Mouse (Mus musculus) lung, adult 2 months (tissue): ENCODE measurements around the gene Gm6096. TPM values are rescaled to one million over a fixed set of nuclear protein-coding genes. Genes with fewer than 3 reads are reported as not detected.
"Not testable (repeated sequence)": the region's sequence is repeated elsewhere in the genome, so short reads cannot be mapped to it uniquely, and the experiment has no call there.

Experiments
- DNase-seq: peaks from one replicate; pipeline ENCODE4 v3.0.0; 2022
- H3K4me1 ChIP-seq: fragments of 200-500 bp; 2 replicates; pipeline ENCODE4 v1.6.1; 2011; ENCODE audit warnings: low read length; ENCODE audit not compliant: control insufficient read depth, insufficient read depth
- H3K4me3 ChIP-seq: fragments of 200-500 bp; replicated peaks from 2 replicates; pipeline ENCODE3; 2011; ENCODE audit warnings: low read depth, mild to moderate bottlenecking, control low read depth, low read length; ENCODE audit errors: extremely low read depth
- CTCF ChIP-seq: fragments of 200-500 bp; IDR thresholded peaks from 2 replicates; pipeline ENCODE4 v1.5.1; 2011; ENCODE audit warnings: mild to moderate bottlenecking, low read length, control low read depth; ENCODE audit not compliant: insufficient read depth
- POLR2A ChIP-seq: fragments of 200-500 bp; IDR thresholded peaks from 2 replicates; pipeline ENCODE4 v1.6.1; 2011; ENCODE audit warnings: low read depth, mild to moderate bottlenecking, control low read depth, low read length, borderline replicate concordance; ENCODE audit errors: extremely low read depth
- WGBS: fragments of 180-500 bp; shearing (Covaris S2); methylation state at CpG from one replicate; pipeline ENCODE4 v1.1.7; 2018; 5-methylcytosine and 5-hydroxymethylcytosine counted together
- polyA plus RNA-seq: library from polyadenylated mRNA; depleted of rRNA; stranded (reverse); fragments of >200 nt; gene quantifications from 2 replicates; pipeline ENCODE4 v1.2.3, GENCODE M21; 2012; rRNA removed

The Gm6096 gene
- polyA plus RNA-seq, result not detected in 2 replicates

DNA sequence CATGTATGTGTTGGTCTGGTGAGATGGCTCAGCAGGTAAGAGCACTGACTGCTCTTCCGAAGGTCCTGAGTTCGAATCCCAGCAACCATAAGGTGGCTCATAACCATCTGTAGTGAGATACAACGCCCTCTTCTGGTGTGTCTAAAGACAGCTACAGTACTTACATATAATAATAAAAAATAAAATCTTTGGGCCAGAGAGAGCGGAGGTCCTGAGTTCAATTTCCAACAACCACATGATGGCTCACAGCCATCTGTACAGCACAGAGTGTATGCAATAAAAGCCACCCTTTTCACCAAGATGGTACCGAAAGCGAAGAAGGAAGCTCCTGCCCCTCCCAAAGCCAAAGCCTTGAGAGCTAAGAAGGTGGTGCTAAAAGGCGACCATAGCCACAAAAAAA, at the start of gene Gm6096:
Gm6096 (plus strand) TSS at position 301 of the 400 bp plus-strand sequence.
- TF ChIP-seq POLR2A, result no peak
- TF ChIP-seq CTCF, result no peak
- Histone ChIP-seq H3K4me1 (peaks cover 6% of the 10 kb centered on the region), H3K4me3 (no peak within 1 kb of the TSS)
- no peak for DNase-seq
- 95% methylated on average over 7 of the region's 7 CpGs for whole genome bisulfite sequencing

- WGBS, result 89% methylated on average over 10 of the region's 10 CpGs
- H3K4me3 ChIP-seq, H3K4me1 ChIP-seq, DNase-seq: not testable (repeated sequence)
Measured at GRCm38 (mm10) chr7:34202147-34202546, 48.7 kb upstream of the Gm6096 start.

GRCm38 (mm10) chr7:34206331-34206730, 44.5 kb upstream of the Gm6096 start:
- no peaks in the 10 kb centered on the region for H3K4me1 ChIP-seq
- TF ChIP-seq POLR2A, result no peak
- TF ChIP-seq CTCF, result no peak
- DNase-seq, result no peak
- H3K4me3 ChIP-seq, result no peak overlapping the region
- 92% methylated on average over 6 of the region's 6 CpGs for WGBS

DNA sequence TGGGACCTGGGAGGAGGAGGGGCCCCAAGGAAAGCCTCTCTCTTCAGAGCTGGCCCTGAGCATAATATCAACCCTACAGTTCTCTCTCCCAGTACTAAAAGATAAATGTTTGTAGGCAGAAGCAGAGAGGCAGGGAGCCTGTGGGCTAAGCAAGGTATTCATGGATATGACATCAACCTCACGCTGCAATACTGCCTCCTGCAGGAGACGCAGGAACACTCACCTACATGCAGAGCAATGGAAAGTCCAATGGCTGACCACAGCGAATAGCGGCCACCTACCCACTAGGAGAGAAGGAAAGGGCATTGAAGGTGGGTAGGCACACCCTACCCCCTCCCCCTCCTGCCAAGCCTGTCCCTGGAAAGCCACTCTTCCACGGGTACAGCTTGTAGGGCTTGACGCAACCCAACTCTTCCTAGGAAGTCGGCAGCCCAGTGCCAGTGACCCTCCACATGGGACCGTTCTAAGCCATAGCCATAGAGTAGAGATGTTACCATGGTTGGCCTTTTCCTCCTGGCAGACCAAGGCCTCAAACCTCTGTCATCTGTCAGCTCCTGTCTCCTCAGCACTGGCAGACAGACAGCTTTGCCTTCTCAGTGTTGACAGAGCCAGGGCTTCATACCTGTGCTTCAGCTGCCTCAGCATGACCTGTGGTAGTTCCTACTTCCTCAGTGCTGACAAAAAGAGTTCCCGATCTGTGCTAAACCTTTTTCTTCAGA, 42.7 kb upstream of the Gm6096 start:
- TF ChIP-seq CTCF, result no peak
- TF ChIP-seq POLR2A, result no peak
- WGBS, result 89% methylated on average over 9 of the region's 9 CpGs
- Histone ChIP-seq H3K4me1 (no peaks in the 10 kb centered on the region), H3K4me3 (no peak overlapping the region)
- no peak for DNase-seq

DNA sequence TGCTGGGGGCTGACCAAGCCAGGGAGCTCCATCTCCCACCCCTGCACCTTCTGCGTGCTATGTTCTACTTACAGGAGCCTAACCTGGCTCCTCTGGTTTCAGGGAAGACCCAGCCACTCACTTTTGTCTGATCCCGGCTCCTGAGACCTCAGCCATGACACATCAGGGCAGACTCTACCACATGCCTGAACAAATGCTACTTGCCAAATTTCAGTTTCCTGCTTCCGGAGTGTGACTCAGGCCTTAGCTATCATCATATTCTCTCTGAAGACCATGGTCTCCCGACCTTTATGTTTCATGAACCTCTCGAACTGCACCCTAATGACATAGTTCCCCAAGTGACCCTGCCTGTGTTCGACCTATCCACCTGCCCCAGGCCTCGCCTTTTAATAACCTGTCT, 37.6 kb upstream of the Gm6096 start:
- Histone ChIP-seq H3K4me1 (no peaks in the 10 kb centered on the region), H3K4me3 (no peak overlapping the region)
- DNase-seq, result no peak
- 69% methylated on average over 7 of the region's 7 CpGs for WGBS
- TF ChIP-seq CTCF (no peak), POLR2A (no peak)

DNA sequence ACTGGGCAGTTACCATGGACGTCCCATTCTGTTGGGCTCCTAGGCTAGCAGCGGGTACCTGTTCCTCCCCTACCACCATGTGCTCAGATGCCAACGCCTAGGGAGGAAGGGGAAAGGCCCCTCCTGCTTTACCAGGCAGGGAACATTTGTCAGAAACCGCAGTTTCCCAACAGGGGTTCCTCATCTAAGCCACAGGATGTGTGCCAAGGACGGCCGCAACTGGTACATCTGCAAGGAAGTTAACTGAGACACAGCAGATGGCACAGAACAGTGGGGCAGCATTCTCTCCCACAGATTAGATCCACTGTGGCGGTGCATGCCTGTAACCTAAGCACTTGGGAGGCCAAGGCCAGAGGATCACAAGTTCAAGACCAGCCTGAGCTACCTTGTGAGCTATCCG, 36.2 kb upstream of the Gm6096 start:
- H3K4me3 ChIP-seq, result no peak overlapping the region
- no peak for DNase-seq
- H3K4me1 ChIP-seq, result no peaks in the 10 kb centered on the region
- TF ChIP-seq CTCF (no peak), POLR2A (no peak)
- 84% methylated on average over 8 of the region's 8 CpGs for WGBS

DNA sequence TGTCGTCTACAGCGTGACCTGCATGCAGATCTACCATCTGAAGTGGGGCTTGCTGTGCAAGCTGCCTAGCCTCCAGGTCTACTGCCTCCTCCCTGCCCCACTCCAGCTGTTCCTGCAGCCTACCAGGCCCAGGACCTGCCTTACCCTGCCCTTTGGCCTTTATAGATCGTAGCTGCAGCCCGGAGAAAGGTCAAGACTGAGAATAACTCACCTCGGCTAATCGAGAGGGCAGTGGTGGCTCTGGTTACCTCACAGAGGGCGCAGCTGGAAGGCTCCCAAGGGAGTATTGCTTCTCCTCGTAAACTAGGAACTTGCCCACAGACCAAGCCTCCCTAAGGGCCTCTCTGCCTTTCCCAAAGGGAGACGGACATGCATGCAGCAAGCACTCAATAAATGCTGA, 35.4 kb upstream of the Gm6096 start:
- DNase-seq, result no peak
- WGBS, result 86% methylated on average over 9 of the region's 9 CpGs
- Histone ChIP-seq H3K4me1 (no peaks in the 10 kb centered on the region), H3K4me3 (no peak overlapping the region)
- TF ChIP-seq CTCF, result no peak
- no peak for TF ChIP-seq POLR2A

DNA sequence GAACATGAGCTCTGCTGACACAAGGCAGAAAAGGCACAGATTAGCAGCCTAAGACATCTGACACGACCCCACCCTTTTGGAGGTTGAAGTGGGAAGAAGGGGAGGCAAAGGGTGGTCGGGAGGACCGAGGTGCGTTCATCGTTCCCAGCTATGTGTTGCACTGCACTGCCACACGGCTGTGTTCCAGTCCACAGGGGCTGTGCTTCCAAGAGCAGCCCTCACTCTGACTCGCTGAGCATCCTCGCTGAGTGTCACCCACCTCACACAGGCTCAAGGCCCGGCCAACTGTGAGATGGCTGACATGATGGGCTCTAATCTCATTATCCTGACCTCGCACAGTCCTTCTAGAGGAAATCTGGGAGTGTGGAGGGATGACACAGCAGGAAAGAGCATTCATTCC, 34.4 kb upstream of the Gm6096 start:
- TF ChIP-seq POLR2A (no peak), CTCF (no peak)
- DNase-seq, result no peak
- H3K4me3 ChIP-seq, result no peak overlapping the region
- H3K4me1 ChIP-seq, result no peaks in the 10 kb centered on the region
- 92% methylated on average over 10 of the region's 10 CpGs for WGBS

- 67% methylated on average over 1 of the region's 1 CpGs for WGBS
- TF ChIP-seq CTCF (no peak), POLR2A (no peak)
- Histone ChIP-seq H3K4me1 (no peaks in the 10 kb centered on the region), H3K4me3 (no peak overlapping the region)
- no peak for DNase-seq
Measured at GRCm38 (mm10) chr7:34218496-34218895, 32.3 kb upstream of the Gm6096 start.

DNA sequence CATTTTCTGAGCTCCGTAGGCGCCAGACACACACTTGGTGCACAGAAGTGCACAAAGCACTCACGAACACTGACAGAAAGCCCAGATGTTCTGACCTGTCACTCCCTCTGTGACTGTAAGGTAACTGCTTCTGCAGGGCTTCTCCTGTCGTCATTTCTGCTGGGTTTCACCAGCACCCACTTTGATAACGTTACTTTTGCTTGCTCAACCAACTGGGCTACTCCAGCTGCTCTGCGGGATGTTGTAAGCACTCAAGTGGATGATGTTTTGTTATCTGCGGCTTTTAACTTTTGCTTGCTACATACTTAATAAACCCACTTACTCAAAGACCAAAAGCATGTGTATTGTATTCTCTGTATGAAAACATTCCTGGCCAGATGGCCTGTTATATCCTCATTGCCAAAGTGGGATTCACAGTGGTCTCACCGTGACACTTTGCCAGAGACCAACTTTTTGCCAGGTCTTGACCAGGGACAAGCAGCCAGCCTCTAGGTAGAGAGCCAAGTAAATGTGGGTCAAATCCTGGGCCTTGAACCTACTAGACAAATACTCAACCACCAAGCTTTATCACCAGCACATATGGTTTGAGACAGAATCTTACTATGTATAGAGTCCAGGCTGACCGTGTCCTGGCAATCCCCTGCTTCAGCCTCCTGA, 29.1 kb upstream of the Gm6096 start:
- no peaks in the 10 kb centered on the region for H3K4me1 ChIP-seq
- TF ChIP-seq POLR2A (no peak), CTCF (no peak)
- no peak overlapping the region for H3K4me3 ChIP-seq
- 77% methylated on average over 9 of the region's 9 CpGs for WGBS
- no peak for DNase-seq

DNA sequence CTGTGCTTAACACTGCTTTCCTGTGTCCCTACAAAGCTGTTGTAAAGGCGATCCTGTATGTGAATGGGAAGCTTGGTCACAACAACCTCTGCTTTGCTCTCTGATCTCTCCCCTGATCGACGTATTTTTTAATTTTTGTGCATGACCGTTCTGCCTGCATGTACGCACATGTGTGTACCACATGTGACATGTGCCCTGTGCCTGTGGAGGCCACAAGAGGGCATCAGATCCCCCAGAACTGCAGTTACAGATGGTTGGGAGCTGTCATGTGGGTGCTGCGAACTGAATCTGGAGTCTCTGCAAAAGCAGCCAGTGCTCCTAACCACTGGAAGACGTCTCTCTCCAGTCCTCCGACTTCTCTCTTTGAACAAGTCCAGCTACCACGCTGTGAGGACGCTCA, 28.5 kb upstream of the Gm6096 start:
- 96% methylated on average over 10 of the region's 10 CpGs for WGBS
- H3K4me1 ChIP-seq, result no peaks in the 10 kb centered on the region
- no peak for DNase-seq
- TF ChIP-seq CTCF, result 0 out of 2 replicates have a peak, but pooled peaks have one; percentile 1
- no peak for TF ChIP-seq POLR2A
- no peak overlapping the region for H3K4me3 ChIP-seq
